Mouse (Mus musculus) embryonic fibroblast, embryonic 13.5 days (primary cell): ENCODE results near the gene Aspscr1.

Source experiments
- CTCF ChIP-seq: IDR thresholded peaks from 2 replicates; pipeline ENCODE4 v1.5.1; 2011; ENCODE audit warnings: mild to moderate bottlenecking, control low read depth, low read length, moderate library complexity, borderline replicate concordance; ENCODE audit not compliant: insufficient read depth
- POLR2A ChIP-seq: IDR thresholded peaks from 2 replicates; pipeline ENCODE4 v1.6.1; 2011; ENCODE audit warnings: low read depth, mild to moderate bottlenecking, control low read depth, low read length, moderate library complexity

- TF ChIP-seq POLR2A (no peak), CTCF (no peak)
Measured at GRCm38 (mm10) chr11:120719242-120719641, 46.5 kb downstream of the Aspscr1 start.
